Mouse (Mus musculus) bone marrow, adult 2 months (tissue): ENCODE data around the gene Mrpl48.

Experiments
- CTCF ChIP-seq: fragments of 200-500 bp; IDR thresholded peaks from 2 replicates; pipeline ENCODE4 v1.5.1; 2011; ENCODE audit warnings: low read length, control low read depth; ENCODE audit not compliant: control insufficient read depth, insufficient read depth
- POLR2A ChIP-seq: fragments of 200-500 bp; IDR thresholded peaks from 2 replicates; pipeline ENCODE4 v1.6.1; 2011; ENCODE audit warnings: low read depth, mild to moderate bottlenecking, control low read depth, low read length, borderline replicate concordance; ENCODE audit not compliant: control insufficient read depth

- TF ChIP-seq CTCF (no peak), POLR2A (no peak)
Measured at GRCm38 (mm10) chr7:100549796-100550195, 58.3 kb downstream of the Mrpl48 start.
